Mouse (Mus musculus) gastrocnemius, postnatal 10 days (tissue): ENCODE data around the gene Isx. TPM values are rescaled to one million over a fixed set of nuclear protein-coding genes. Genes with fewer than 3 reads are reported as not detected.
A peak's percentile ranks its signal among the peaks of the same experiment; 100 is the strongest.

Experiments used
- DNase-seq: peaks from one replicate; pipeline ENCODE4 v3.0.0; 2021; ENCODE audit warnings: mixed read lengths
- total RNA-seq, 2 experiments: library from RNA; stranded (reverse); gene quantifications; 2 replicates each; pipeline ENCODE4 v1.2.3; 2021

Gene Isx
- total RNA-seq, 2 experiments from 2014 or later: not detected

DNA sequence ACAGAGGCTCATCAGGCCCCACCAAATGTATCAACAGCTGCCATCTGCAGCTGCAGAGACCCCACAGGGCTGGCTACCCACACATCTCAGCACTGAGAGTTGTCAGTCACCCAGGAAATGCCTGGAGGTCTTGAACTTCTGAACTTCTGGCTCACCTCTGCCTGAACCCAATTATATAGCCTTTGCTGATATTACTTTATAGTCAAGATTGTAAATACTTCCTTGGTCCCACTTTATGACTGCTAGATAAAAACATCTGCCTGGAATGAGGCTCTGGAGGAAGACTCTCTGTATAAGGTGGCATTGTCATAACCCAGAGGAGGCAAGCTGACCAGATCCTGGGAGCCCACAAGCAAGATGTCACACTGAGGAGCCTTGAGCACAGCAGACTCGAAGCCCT is 28.8 kb downstream of the Isx start:
- DNase-seq: no peak

DNA sequence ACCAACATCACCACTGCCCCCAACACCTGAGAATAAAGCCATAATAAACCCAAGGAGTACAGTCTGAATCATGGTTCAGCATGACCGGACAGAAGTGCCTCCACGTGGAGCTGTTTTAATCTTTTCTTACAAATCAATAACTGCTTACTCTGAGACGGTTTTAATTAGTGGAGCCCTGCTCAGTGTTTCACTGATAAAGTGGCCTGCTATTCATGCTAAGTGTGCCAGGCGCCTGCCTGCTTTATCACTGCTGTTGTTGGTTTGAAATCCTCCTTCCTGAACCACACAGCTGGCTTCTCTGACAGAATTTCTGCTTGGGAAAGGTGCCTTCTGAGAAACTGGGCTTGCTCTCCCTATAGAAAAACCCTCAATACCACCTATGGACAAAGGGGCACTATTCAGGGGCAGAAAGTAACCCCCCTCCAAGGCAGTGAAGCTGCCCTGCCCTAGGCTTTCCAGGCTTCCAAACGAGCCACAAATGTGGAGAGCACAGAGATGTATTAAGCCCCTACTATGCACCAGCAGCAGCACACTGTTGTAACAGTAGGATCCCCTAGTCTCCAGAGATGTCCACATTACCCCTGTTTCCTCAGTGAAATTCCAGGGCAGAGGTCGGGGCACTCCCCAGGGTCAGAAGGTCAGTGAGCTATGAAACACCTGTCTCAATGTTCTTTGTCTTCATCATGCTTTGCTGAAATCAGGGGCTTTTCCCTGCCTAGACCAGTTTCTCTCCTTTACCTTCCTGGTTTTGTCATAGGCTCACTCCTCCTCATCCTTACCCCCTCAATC is 30.3 kb downstream of the Isx start:
- no peak for DNase-seq

DNA sequence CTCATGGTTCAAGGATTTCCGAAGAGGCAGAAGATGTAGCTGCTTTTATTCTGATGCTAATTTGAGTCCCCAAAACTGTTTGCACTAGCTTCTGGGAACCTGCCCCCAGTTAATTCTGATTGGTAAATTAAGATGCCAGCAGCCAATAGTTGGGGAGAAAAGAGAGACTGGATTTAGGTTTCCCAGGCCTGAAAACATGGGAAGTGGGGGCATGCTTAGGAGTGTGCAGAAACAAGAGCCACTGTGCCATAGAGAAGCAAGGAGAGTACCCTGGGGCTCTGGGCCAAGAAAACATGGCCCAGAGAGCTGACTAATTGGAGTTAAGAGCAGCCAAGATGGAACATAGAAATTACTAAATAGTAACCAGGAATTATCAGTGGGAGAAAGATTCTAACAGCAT is 33.4 kb downstream of the Isx start:
- DNase-seq: no peak

DNA sequence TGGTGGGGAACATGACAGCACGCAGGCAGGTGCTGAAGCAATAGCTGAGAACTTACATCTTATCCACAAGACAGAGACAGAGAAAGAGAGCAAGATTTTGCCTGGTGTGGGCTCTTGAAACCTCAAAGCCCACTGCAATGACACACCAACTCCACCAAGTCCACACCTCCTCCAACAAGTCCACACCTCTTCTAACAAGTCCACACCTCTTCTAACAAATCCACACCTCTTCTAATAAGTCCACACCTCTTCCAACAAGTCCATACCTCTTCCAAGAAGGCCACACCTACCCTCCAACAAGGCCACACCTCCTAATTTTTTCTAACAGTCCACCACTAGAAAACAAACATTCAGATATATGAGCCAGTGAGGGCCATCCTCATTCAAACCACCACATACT is 37.7 kb downstream of the Isx start:
- DNase-seq: no peak

DNA sequence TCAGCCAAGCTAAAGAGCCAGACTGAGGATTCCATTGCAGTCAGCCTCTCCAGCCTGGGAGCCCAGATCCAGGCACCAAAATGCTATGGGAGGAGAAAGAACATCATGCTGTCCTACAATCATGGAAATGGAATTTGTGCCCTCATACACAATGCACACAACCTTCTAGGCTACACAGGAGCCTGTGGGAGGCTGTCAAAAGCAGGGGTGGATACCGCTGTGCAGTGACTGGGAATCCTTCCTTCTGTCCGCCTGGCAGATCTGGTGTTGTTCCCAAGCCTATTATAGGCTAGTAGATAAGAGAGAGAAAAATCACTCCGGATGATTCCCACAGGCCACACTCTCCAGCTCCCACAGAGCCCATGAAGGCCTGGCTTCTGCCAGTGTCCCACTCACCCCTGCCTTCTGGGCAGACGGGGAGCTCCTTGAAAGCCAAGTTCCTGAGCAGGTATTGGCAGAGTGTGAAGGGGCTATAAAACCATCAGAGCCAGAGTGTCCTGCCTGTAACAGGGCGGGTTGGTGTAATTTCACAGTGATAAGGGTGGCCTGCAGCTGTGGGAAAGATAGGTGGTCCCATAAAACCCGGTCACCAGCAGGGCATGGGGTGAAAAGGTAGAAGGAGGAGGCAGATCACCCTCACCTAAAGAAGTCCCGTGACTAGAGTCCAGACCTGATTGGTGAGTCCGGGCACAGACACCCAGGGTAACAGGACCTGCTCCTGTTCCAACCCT is 47.9 kb downstream of the Isx start:
- no peak for DNase-seq

DNA sequence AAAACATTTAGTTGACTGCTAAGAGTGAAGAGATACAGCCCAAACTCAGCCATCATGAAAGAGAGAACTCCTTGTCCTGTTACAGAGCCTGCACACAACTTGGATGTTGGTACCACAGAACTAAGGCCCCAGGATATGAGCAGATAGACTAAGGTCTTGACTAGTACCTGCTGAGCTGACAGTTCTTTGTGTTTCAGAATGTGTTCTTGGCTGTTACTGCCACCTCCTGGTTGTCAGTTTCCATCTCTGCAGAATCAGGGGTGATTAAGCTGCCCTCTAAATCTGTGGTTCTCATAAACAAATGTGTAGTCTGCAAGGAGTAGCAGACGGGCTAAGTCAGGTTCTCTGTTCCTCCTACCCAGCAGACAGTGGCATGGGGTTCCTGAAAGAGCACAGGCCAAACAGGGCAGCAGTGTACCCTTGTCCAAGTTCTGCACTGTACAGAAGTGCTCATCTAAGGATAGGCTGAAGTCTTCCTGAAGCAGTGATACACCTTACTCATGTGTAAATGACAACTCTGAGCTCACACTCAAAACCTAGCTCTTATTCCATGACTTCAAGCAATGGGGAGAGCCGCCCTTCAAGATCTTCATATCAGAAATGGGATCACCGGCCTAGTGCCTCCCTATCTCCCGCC is 49.0 kb downstream of the Isx start:
- DNase-seq: no peak

DNA sequence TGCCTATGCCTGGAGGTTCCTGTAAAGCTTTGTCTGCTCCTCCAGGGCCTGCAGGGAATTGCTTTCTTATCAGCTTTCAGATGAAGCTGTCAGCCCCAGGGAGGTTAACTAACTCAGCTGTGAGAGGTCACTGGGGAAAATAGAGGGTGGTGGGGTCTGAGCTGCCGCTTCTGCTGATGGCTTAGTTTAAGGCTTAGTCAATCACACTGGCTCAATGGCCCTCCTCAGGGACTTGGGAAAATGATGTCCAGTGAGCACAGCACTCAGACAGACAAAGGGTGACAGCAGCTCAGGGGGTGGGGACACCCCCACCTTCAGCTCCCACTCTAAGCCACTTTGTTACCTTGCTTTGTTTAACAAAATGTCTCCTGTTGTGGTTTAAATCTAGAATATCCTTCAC is 55.0 kb downstream of the Isx start:
- DNase-seq: no peak

DNA sequence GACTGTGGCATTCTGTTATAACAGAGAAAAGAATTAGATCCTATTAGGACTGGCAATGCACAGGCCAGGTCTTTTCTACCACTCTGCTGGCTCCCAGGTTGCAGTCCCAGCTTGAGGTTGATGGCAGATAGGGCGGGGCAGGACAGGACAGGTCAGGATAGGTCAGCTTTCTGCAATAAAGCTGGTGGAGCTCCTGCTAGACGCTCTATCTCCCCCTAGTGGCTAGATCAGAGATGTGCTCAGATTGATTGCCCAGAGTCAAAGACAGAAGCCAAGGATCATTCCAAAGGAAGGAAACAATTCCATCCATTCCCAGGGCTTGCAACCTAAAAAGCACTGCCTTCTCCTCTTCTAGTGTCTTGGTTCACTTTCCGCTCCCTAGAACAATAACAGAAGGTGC is 57.8 kb downstream of the Isx start:
- DNase-seq: peak; percentile 12

DNA sequence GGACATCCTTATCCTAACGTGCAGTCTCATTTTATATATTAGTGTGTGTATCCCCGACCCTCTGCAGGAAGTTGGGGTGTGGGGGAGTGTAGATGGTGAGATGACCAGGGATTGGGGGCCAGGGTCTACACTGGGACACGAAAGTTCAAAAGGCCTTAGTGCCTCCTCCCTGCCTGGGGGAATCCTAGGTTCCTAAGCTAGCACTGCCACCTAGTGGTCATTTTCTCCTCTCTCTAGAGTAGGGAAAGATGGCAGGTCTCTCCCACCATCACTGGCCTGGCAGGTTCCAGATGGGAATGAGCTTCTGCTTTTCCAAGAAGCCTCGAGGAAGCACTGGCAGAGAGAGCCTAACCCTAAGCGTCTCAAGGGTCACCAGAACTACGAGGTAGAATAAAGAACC is 62.3 kb downstream of the Isx start:
- DNase-seq: peak; percentile 49

DNA sequence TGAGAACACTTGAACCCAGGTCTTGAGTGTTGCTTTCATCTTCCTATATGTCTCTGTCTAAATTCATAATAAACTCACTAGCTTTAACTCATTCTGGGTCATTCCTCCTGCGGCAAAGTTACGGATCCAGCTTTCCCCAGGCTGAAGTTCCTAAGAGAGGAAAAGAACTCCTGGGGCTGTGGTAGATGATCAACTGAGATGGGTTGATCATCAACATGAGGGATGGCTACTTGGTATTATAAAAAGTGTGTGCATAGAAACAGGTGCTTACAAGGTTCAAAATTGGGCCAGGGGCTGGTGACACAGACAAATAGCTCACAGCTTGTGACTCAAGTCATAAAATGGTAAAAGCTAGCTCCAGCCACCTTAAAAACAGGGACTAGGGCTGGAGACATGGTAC is 63.7 kb downstream of the Isx start:
- DNase-seq: no peak

DNA sequence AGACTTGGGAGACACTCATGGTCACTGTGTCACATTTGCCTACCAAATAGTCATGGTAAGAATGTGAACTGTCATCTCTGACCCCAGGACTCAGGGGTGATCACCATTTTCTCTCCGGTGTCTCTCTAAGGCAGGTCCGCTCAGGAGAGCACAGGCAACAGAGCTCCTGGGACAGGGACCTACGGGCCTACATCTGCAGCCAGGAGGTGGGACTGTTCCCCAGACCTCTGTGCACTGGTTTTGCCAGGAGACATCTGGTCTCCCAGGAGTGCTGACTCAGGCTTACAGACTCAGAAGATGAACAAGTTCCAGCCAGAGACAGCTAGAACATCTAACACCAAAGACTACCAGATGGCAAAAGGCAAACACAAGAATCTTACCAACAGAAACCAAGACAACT is 69.1 kb downstream of the Isx start:
- DNase-seq: no peak

Other genes with a start within 250 kb of the Isx start
- 10 to 100 TPM; 11.8 to 17.3 TPM for gene Hmgxb4, start 120.2 kb downstream of the Isx start, total RNA-seq
- 10 to 100 TPM; 43.2 to 47.1 TPM for gene Tom1, start 160.5 kb downstream of the Isx start, total RNA-seq
- gene Hmox1, start 220.4 kb downstream of the Isx start, total RNA-seq: 10 to 100 TPM; 14.8 to 24.3 TPM
- gene Mcm5, start 236.4 kb downstream of the Isx start, total RNA-seq: 10 to 100 TPM; 11.9 to 15.5 TPM